Mouse (Mus musculus) frontal cortex, postnatal 10 days (tissue): ENCODE data around the gene Ankrd31.
"Not testable (repeated sequence)": the region's sequence is repeated elsewhere in the genome, so short reads cannot be mapped to it uniquely, and the experiment has no call there.

Source experiments
- DNase-seq, 2 experiments: peaks; one replicate each; pipeline ENCODE4 v3.0.0; 2022; ENCODE audit warnings: low spot score in 2 of 2, mixed read lengths in 1 of 2

Gene Ankrd31

DNA sequence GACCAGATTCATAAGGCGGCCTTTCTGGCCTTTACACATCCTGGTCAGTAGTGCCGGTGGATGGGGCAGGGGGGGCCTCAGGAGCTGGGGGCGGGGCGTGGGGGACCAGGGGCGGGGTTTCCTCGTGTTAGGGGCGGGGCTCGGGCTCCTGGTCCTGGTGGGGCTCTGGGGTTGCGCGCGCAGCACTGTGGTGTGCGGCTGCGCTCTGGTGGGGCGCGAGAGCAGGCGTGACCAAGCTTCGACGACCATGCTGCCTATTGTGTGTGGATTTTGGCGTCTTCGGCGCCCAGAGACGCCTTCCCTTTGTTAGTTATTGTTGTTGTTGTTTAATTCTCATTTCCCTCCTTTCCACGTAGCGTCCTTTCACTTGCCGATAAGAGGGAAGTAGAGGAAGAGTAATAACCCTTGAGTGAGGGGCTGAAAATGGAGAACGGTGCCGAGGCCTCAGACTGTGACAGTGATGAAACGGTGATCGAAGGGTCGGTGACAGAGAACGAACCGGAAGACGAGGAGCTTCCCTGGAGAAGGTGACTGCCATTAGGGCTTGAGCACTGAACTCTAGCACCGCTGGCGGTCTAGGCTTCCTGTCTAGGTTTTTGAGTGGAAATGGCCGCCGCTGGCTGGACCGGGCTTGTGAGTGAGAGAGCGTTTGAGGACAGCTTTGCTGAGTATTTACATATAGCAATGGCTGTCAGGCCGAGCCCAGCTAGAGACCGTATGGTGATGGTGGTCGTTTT is at the start of gene Ankrd31:
Gene Ankrd31 (plus strand): TSS at position 164 of the 737 bp plus-strand sequence.
- DNase-seq = no peak

DNA sequence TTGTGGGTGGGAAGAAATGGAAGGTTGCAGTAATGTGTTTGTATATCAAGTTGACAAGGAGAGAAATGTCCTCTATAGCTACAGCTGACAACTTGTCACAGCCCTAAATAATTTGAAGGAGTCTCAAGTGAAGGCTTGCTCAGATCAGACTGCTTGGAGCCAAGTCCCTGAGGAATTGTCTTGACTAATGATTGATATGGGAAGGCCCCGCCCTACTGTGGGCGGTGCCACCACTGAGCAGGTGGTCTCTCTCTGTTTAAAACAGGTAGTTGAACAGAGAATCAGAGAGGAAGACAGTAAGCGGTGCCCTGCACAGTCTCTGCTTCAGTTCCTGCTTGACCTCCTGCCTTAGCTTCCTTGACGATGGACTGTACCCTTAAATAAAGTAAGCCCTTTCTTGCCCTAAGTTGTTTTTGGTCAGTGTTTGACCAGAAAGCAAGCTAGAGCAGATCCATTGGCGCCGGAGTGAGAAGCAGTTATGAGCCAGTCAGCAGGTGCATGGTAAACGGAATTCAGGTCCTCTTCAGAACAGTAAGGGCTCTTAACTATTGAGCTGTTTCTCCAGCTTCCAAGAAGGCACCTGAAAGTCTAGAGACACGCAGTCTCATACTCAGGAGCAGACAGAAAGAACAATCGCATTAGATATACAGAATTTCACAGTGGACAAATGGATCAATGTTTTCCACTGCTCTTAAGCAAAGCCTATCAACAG is 45.3 kb upstream of the Ankrd31 start:
- DNase-seq = no peak

DNA sequence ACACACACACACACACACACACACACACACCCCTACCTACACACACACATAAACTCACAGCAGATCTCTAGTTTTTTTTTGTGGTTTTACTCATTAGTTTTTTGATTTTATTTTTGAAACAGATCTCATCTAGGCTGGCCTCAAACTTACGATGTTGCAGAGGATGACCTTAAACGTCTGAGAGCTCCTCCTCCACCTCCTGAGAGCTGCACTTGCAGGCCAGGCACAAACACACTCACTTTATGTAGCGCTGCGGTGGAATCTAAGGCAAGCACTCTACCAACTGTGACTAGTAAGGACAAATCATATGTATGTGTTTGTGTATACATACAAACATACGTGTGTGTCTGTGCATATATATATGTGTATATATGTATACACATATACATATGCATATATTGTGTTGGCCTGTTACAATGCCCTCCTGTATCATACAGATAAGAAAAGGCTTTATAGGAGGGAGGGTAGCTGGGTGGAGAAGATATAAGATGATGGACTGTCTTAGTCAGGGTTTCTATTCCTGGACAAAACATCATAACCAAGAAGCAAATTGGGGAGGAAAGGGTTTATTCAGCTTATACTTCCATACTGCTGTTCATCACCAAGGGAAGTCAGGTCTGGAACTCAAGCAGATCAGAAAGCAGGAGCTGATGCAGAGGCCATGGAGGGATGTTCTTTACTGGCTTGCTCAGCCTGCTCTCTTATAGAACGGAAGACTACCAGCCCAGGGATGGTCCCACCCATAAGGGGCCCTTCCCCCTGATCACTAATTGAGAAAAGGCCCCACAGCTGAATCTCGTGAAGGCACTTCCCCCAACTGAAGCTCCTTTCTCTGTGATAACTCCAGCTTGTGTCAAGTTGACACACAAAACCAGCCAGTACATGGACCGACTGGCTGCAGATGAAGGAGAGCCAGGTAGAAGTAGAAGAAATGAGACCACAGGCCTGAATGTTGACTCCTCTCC is 38.5 kb upstream of the Ankrd31 start:
- DNase-seq = no peak

DNA sequence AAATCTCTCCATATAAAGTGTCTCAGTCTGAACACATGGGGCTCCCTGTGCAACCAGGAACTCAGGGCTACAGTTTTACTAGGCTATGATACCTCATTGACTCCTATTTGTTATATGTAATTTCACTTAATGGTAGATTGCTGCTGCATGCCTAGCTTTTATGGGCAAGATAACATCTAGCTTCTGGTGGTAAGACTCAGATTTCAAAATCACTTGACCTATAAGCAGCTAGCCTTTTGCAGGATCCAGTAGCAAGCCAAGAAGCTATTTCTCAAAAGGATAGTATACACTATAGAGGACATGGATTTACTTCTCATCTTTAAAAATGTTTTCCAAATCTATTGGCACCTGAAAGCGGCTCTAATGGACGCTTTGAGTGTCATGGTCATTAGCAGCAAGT is 31.8 kb upstream of the Ankrd31 start:
- DNase-seq = no peak

DNA sequence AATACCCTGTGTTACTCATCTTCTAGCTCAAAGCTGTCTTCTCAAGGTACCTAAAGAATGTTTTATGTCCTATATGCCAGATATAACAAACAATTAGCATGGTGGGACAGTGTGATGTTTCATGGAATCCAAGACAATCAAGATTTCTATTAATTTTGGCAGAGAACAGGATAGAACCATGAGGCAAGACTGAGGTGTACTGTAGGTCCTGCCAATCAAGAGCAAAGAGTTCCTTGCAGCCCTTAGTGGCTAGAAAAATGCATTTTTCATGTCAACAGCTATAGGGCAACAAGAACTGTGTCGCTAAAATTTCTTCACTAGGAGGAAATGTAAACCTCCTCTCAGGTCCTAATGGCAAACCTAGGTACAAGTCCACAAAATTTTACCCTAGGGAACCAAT is 30.3 kb upstream of the Ankrd31 start:
- DNase-seq = no peak

DNA sequence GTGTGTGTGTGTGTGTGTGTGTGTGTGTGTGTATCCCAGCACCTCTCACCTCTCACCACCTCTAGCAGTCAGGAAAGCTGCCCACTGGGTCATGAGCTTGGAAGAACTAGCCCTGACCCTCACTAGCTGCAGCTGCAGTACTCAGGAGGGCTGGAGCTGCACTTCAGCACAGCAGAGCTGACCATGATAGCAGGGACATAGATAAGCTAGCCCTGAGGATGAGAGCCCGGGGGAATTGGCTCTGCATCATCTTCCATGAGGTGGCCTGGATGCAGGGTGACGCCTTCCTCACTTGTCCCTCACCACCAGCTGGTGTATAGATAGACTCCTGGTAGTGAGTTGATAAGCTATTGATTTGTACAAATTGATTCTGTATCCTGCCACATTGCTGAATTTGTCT is 28.1 kb upstream of the Ankrd31 start:
- DNase-seq = no peak

DNA sequence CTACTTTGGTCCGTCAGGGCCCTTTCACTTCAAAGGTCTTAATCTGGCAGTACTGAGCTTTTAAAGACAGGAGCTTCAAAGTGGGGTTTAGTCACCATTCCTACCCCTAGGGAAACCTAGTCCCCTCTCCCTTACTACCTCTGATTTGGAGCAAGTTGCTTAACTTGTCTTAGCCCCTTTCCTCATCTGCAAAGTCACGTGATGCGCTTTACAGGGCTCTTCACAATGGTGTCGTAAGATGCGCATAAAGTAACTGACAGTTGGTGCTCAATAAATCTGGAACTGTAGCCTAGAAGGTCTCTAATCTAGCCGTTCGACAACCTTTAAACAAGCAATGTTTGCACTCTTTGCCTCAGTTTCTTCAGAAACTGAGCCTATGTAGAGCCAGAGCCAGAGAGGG is 19.8 kb upstream of the Ankrd31 start:
- DNase-seq = no peak

DNA sequence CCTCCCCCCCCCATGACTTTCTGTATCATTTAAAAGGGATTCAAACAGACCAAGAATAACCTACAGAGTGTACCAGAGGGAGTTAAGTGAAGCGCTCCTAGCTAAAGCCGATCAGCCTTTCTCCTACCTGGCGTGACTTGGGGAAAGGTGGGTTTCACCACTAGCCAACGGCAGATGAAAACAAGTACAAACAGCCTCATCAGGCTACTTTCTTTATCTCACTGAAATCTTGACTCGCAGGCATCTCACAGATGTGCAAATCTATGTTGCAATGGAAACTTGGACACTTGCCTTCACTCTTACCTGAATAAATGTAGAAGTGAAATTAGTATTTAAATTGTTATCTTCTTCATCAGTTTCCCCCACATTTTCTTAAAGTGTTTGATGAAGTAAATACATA is 18.9 kb upstream of the Ankrd31 start:
- DNase-seq = no peak

DNA sequence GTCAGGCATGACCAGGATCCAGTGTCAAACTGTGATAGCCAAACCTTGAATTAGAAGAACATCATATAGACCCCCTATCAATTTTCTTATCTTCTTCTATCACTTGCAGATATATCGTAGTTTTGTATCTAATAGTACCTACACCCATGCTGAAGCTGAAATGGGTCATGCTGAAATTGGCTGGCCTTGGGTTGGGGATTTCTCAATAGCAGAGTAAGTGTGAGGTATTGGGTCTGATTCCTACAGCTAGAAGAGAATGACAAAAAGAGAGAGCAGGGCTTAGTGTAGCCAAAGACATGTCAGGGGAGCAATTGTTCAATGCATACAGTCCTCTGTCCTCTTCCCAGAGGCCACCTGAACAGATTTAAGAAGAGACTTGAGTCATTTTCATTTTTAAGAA is 18.0 kb upstream of the Ankrd31 start:
- DNase-seq = no peak

DNA sequence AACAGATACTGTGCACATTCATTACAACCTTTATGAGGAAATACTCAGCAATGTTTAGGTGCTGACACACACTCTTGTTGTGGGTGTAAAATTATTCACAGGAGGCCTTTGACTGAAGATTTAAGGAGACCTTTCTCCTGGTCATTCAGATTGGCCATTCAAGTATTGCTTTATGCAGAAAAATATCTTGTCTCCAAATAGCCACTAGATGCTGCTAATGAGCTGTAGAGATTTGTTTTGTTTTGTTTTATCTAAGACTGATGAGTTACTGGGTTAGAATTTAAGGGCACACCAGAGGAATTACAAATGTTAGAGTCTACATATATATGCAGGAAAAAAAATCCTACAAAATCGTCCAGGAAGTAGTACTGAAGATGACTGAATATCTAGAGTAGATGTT is 12.9 kb upstream of the Ankrd31 start:
- no peak for DNase-seq

DNA sequence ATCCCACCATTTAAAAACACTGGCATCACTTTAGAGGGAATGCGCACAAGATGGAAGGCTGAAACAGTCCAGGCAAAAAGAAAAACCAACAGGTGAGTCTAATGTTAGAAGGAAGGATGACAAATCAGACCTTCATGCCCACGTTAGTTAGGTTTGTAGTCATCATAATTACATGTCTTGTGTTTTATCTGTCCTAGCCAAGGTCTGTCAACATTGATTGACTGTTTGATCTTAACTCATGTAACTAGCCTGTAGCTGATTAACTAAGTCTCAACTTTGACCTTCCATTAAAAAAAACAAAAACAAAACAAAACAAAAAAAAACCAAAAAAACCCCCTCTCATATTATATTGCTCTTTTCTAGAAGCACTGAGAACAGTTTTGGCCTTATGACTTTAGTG is 7.9 kb upstream of the Ankrd31 start:
- DNase-seq = no peak

DNA sequence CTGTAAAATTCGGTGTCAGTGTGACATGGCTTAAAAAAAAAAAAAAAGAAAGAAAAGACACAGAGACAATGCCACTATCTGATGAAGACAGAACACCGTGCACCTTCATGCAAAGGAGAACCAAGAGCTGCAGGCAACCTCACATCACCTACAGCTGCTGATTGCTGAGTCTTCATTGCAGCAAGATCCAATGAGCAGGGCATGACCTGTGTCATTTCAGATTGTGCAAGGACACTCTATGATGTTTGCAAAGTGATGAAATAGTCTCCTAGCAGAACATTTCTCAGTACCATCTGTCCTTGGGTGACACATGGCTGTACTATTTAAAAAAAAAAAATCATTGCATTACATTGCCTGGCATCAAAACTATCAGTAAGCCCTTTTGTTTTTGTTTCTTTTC is 5.2 kb upstream of the Ankrd31 start:
- no peak for DNase-seq

DNA sequence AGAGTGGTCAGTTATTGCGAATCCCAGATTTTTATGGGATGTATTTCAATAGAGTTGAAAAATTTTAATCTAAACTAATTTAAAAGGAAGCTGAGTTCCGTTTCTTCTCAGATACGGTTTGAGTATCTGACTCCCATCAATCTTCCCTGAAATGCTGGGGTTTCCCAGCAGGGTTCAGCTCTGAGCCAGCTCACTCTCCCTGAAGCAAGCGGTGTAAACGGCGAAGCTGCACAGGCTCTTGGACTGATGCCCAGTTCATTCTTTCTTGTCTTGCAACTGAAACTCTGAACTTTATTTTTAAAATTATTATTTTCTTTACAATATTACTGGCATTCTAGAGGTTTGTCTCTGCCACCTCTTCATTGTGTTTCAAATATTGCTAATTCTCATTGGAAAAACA is 2.0 kb upstream of the Ankrd31 start:
- DNase-seq = no peak

DNA sequence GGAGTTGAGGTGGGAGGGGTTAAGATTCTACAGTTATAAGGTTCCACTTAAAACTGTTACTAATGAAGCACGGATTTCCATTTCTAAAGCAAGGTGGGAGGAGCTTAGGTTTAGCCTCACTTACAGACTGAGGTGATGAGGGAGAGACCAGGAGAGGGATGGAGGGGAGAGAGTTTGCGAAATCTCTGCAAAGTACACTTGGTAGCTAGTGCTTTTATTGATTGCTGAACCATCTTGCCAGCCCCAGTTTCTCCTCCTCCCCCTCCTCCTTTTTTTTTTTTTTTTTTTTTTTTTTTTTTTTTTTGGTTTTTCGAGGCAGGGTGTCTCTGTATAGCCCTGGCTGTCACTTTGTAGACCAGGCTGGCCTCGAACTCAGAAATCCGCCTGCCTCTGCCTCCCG is 1.8 kb downstream of the Ankrd31 start:
- DNase-seq = no peak

DNA sequence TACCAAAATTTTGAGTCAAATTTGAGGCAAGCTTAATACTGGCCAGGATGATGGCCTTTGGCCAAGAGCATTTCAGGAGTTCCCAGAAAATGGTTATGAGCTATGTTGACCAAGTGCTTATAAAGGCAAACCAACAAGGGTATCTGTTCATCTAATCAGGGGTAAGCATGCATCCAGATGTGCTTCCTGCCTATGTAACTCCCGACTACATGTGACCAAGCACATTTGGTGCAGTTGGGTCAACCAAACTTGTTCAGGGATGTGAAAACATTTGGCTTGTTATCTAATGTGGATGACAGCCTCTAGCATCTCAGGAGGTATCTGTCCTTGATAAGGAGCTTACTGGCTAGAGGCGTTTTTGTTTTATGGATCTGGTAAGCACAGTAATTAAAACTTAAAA is 12.8 kb downstream of the Ankrd31 start:
- no peak for DNase-seq

DNA sequence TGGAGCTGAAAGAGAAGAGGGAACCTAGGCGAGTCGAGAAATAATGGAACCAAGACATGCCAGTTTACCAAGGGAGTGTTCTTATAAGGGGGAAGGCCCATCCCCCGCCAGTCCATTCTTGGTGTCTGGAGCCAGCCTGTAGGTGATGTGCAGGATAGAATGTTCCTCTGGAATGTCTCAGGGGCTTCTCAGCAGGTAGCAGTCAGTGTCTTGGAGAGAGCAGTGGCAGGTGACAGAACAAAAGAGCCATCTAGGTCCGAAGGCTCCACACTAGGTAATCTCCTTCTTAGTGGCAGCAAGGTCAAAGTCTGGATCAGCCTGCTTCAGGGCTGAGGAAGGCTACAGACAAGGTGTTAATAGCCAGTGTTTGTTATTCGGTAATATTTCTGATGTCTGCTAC is 38.0 kb downstream of the Ankrd31 start:
- DNase-seq = not testable (repeated sequence)

DNA sequence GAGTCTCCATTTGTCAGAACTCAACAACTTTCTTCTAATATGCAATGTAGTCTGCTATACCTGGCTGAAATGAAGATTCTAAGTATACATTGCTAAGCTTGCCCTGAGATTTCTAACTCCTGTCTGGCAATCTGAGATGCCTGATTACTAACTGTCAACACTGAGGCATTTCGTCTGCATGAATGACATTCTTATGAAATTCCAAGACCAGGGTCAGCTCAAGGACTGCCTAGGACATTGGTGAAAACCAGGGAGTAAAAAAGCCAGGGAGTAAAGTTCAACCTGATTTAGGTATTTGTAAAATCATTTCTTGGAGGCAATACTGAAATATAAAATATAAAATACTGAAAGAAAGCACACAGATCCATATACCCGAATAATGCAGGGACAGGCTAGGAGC is 45.4 kb downstream of the Ankrd31 start:
- no peak for DNase-seq

DNA sequence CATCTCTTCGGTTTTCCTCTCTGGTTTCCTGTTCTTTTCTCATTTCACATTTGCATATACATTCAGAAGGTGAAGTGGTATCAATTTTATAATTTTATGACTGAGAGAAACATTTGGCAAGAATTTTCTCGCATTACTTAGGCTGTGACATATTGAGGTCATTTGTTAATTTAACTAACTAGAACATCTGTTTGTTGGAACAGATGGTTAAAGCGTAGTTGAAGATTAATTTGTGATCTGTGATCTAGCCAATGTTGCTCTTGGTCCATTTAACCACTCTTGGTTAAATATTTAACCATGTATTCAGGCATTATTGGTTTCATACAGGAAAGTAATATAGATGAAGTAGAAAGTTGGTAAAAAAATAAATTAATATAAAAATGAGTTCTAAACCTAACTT is 47.2 kb downstream of the Ankrd31 start:
- no peak for DNase-seq

DNA sequence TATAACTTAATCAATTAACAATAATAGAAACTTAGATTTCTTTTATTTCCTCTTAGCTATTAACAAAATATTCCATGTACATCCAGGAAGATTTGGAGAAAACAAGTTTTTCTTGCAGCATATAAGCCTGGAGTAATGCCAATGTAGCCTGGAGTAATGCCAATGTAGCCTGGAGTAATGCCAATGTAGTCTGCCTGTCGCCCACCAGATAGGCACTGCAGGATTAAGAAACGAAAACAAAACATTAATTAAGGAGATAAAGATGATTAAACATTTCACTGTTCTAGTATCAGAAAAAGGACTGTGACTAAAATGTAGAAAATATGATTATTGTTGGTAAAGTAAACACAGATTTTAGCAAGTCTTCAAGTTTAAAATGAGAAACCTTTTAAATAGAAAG is 49.4 kb downstream of the Ankrd31 start:
- no peak for DNase-seq

DNA sequence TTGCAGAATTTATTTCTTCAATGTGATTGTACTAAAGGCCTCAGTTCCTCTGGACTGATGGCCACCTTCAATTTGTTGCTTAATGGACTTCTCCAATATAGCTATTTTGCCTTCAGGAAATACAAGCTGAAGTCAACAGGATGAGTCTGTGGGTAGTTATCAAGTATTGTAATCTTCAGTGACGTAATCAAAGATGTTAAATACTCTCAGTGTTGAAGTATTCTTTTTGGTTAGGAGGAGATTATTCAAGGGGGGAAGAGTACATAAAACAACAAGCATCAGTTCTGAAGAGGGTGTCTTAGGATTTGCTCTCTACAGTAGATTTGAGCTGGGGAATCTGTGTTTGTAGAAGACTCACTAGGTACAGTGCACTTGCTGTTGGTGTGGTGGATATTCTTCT is 101.7 kb downstream of the Ankrd31 start:
- DNase-seq = no peak

DNA sequence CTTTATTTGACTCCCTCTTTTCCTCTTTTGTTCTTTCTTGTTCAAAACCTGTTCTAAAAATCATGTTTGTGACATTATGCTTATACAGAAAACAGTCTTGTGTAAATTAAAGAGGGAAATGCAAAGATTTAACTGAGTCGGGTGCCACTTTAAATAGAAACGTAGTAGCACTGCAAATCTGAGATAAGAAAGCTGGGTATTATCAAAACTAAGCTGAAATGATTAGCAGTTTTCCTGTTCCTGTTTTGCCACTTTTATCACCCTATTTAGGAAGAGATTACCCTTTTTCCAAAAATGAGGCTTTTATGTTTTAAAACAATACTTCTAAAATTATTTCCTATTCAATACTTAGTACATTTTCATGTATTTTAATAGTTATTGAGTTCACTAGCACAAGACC is 104.1 kb downstream of the Ankrd31 start:
- DNase-seq = no peak

DNA sequence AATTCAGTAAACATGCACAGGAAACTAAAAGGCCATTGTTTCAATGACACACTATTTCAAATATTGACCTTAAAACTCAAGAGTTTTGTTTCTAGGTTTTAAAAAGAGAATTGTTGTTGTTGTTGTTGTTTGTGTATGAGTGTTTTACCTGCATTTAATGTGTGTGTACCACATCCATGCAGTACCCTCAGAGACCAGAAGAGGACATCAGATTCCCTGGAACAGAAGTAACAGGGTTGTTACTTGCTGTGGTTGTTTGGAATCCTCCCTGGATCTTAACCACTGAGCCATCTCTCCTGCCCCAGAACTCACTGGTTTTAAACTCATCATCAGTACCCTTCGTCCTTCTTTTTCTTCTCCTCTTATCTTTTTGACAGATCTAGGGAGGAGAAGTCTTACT is 105.2 kb downstream of the Ankrd31 start:
- no peak for DNase-seq
